12 mouse cellular contexts compared by ENCODE assay signal in the genomic region with DNA sequence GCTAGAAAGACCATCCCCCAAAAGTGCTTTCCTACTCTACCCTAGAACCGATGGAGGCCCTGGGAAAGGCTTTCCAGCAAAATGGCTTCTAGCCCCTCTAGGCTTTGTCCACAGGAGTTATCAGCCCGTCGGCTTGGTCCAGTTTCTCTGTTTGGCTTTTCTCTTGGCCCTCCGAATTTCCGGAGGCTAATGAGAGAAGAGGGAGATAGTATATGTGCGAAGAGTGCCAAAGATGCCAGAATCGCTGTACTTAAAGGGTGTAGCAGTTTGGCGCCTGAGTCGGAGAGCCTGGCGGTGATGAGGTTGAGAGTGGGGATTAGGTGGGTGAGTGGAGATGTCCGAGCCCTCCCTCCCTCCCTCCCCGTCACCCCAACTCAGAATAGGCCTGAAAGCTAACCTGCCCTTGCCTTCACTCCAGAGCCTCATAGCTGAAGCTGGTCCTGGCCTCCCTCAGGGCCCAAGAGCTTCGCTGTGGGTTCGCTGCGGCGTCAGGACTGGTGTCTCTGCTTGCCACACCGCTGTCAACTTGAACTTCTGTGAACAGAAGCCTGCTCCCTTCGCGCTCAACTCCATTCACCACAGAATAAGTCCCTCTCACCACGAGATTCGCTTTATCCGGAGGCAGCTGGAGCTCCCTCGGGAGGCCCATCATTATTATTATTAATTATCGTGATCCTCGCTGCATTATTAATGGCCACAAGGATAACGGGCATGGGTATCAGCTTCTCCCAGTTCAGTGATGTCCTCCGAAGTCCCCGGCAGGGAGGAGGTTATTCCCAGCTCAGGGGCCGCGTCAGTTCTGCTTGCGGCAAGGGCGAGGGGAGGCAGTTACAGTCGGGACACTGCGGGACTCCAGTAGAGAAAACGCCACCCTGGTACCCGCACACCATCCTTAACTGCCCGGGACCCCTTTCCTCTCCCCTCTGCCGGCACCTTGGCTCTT. TPM values are rescaled to one million over a fixed set of nuclear protein-coding genes. Genes with fewer than 3 reads are reported as not detected.
DNase-seq lines count a peak whose midpoint lies in the region; ATAC-seq and TF ChIP-seq lines count a peak whose summit lies in the region.
"Had no signal": no experiment of that assay in that cellular context is flagged by ENCODE, and none has a peak within 500 bp of the region (broad histone marks: within the 10 kb centered on the region; RNA-seq: fewer than 3 reads in every experiment).

No protein-coding gene starts in this region.

- peaks cover 30% of the 10 kb centered on the region for H3K36me3 ChIP-seq in E14TG2a.4 (ENCODE audit: insufficient read depth, low read length)
- peaks cover 7% of the 10 kb centered on the region; the same call in 1 of the 2 replicates for H3K36me3 ChIP-seq in forebrain, embryonic 14.5 days (ENCODE audit: control insufficient read depth, insufficient read depth, low read length)
- H3K36me3 ChIP-seq in midbrain, embryonic 10.5 days = peaks cover 12% of the 10 kb centered on the region
- no peaks in the 10 kb centered on the region for H3K36me3 ChIP-seq in stomach, postnatal 0 days (ENCODE audit: control insufficient read depth, insufficient read depth, low read length)

- DNase-seq in cerebellum, adult 9-10 months = peak; percentile 73
- DNase-seq in forebrain, embryonic 14.5 days (ENCODE audit: low spot score) = peak; percentile 56
- DNase-seq in midbrain, embryonic 10.5 days (ENCODE audit: low spot score) = peak; percentile 71
- no peak for DNase-seq in stomach, postnatal 0 days (ENCODE audit: low spot score)
- DNase-seq in lung, postnatal 10 days = no peak
- DNase-seq in T-cell, adult 2 months (ENCODE audit: low spot score) = no peak
- DNase-seq in adrenal gland, adult (ENCODE audit: inconsistent age in 2 of 2, low spot score in 1 of 2) = no peak

- H3K4me1 ChIP-seq in E14TG2a.4 (replicated peaks; ENCODE audit: low read depth, low read length) = peaks cover 74% of the 10 kb centered on the region
- H3K4me1 ChIP-seq in forebrain, embryonic 14.5 days (ENCODE audit: control insufficient read depth, insufficient read depth, low read length) = peaks cover 9% of the 10 kb centered on the region; the same call in 1 of the 2 replicates
- peaks cover 76% of the 10 kb centered on the region for H3K4me1 ChIP-seq in midbrain, embryonic 10.5 days
- no peaks in the 10 kb centered on the region for H3K4me1 ChIP-seq in stomach, postnatal 0 days (replicated peaks; ENCODE audit: control insufficient read depth, insufficient read depth)

- H3K9me3 ChIP-seq in E14TG2a.4 (ENCODE audit: low read length) = no peaks in the 10 kb centered on the region
- H3K9me3 ChIP-seq in forebrain, embryonic 14.5 days (replicated peaks; ENCODE audit: control insufficient read depth, low read length) = no peaks in the 10 kb centered on the region
- H3K9me3 ChIP-seq in midbrain, embryonic 10.5 days (replicated peaks) = no peaks in the 10 kb centered on the region
- H3K9me3 ChIP-seq in stomach, postnatal 0 days (ENCODE audit: control insufficient read depth, low read length) = no peaks in the 10 kb centered on the region

- peaks cover 81% of the 10 kb centered on the region for H3K27me3 ChIP-seq in E14TG2a.4 (ENCODE audit: insufficient read depth, low read length)
- peaks cover 55% of the 10 kb centered on the region for H3K27me3 ChIP-seq in forebrain, embryonic 14.5 days (replicated peaks; ENCODE audit: control insufficient read depth, insufficient read depth, low read length)
- peaks cover 98% of the 10 kb centered on the region for H3K27me3 ChIP-seq in midbrain, embryonic 10.5 days (ENCODE audit: low read depth, poor library complexity, severe bottlenecking)
- H3K27me3 ChIP-seq in stomach, postnatal 0 days (ENCODE audit: control insufficient read depth, insufficient read depth, low read length) = peaks cover 34% of the 10 kb centered on the region

- no peak for TF ChIP-seq CTCF in E14TG2a.4 (conservative IDR thresholded peaks at IDR 0.05; ENCODE audit: low read length)
- TF ChIP-seq CTCF in stomach, postnatal 0 days (IDR thresholded peaks at IDR 0.05; ENCODE audit: low read depth) = no peak

- peak overlapping the region; percentile 41 for H3K4me3 ChIP-seq in E14TG2a.4 (replicated peaks; ENCODE audit: low read length)
- peak overlapping the region; percentile 49 for H3K4me3 ChIP-seq in forebrain, embryonic 14.5 days (ENCODE audit: low read depth, low read length)
- peak overlapping the region; percentile 82 for H3K4me3 ChIP-seq in midbrain, embryonic 10.5 days
- H3K4me3 ChIP-seq in stomach, postnatal 0 days (ENCODE audit: low read depth, low read length) = no peak overlapping the region

- H3K4me2 ChIP-seq in forebrain, embryonic 14.5 days (ENCODE audit: low read length) = peak overlapping the region; percentile 73
- no peak overlapping the region for H3K4me2 ChIP-seq in stomach, postnatal 0 days (replicated peaks; ENCODE audit: low read depth)

- TF ChIP-seq EP300 in stomach, postnatal 0 days (optimal IDR thresholded peaks at IDR 0.05) = no peak

- H3K27ac ChIP-seq in forebrain, embryonic 14.5 days (ENCODE audit: low read depth, low read length) = peak overlapping the region; percentile 52
- H3K27ac ChIP-seq in midbrain, embryonic 10.5 days (replicated peaks) = peak overlapping the region; percentile 97
- no peak overlapping the region for H3K27ac ChIP-seq in stomach, postnatal 0 days (replicated peaks)
- H3K27ac ChIP-seq: liver, embryonic 14.5 days had no signal

- ATAC-seq in forebrain, embryonic 14.5 days = peak; percentile 9; the same call in 1 of the 2 replicates
- no peak for ATAC-seq in stomach, postnatal 0 days (ENCODE audit: low FRiP score, low TSS enrichment)

- H3K9ac ChIP-seq in forebrain, embryonic 14.5 days (ENCODE audit: low read length) = peak overlapping the region; percentile 75
- no peak overlapping the region for H3K9ac ChIP-seq in stomach, postnatal 0 days (ENCODE audit: low read length)
- H3K9ac ChIP-seq: liver, embryonic 14.5 days had no signal

- WGBS in forebrain, embryonic 14.5 days = 7% methylated on average over 37 of the region's 38 CpGs
- WGBS in midbrain, embryonic 10.5 days = under 1% methylated on average over 38 of the region's 38 CpGs
- 3% methylated on average over 38 of the region's 38 CpGs for WGBS in stomach, postnatal 0 days

RNA-seq across cellular contexts. Expression of gene Zic2, which starts 7.1 kb away (rescaled TPM):
- 7.3 and 9.8 TPM in 2 replicates for polyA plus RNA-seq in forebrain, embryonic 14.5 days (2014; fragmentation: Nextera tagmentation; extraction: Ambion mirVana)
- polyA plus RNA-seq in midbrain, embryonic 10.5 days (2016; fragmentation: Nextera tagmentation; extraction: Ambion mirVana) = 5.7 and 6.4 TPM in 2 replicates
- polyA plus RNA-seq in stomach, postnatal 0 days (2015; fragmentation: Nextera tagmentation; extraction: Ambion mirVana) = not detected in 2 replicates
- polyA plus RNA-seq: kidney, embryonic 16.5 days; stomach, embryonic 14.5 days had no signal

RNA-seq across cellular contexts. Expression of gene Gm10837, which starts 8.0 kb away (rescaled TPM):
- 0.32 and 0.55 TPM in 2 replicates for polyA plus RNA-seq in forebrain, embryonic 14.5 days (2014; fragmentation: Nextera tagmentation; extraction: Ambion mirVana)
- polyA plus RNA-seq in midbrain, embryonic 10.5 days (2016; fragmentation: Nextera tagmentation; extraction: Ambion mirVana) = 0.07 and 0.25 TPM in 2 replicates
- polyA plus RNA-seq in stomach, postnatal 0 days (2015; fragmentation: Nextera tagmentation; extraction: Ambion mirVana) = not detected in 2 replicates
- polyA plus RNA-seq: gonadal fat pad, adult 2 months; kidney, embryonic 16.5 days; liver, embryonic 14.5 days; stomach, embryonic 14.5 days had no signal

RNA-seq across cellular contexts. Expression of gene Zic5, which starts 16.9 kb away (rescaled TPM):
- 9.5 and 10.9 TPM in 2 replicates for polyA plus RNA-seq in forebrain, embryonic 14.5 days (2014; fragmentation: Nextera tagmentation; extraction: Ambion mirVana)
- 13.6 and 15.3 TPM in 2 replicates for polyA plus RNA-seq in midbrain, embryonic 10.5 days (2016; fragmentation: Nextera tagmentation; extraction: Ambion mirVana)
- polyA plus RNA-seq in stomach, postnatal 0 days (2015; fragmentation: Nextera tagmentation; extraction: Ambion mirVana) = not detected in 2 replicates
- polyA plus RNA-seq: gonadal fat pad, adult 2 months; liver, embryonic 14.5 days; stomach, embryonic 14.5 days had no signal

RNA-seq across cellular contexts. Expression of gene Gm5089, which starts 31.4 kb away (rescaled TPM):
- polyA plus RNA-seq in forebrain, embryonic 14.5 days (2014; fragmentation: Nextera tagmentation; extraction: Ambion mirVana) = 0.25 and 0.33 TPM in 2 replicates
- polyA plus RNA-seq in midbrain, embryonic 10.5 days (2016; fragmentation: Nextera tagmentation; extraction: Ambion mirVana) = 0.82 and 1.3 TPM in 2 replicates
- not detected in 2 replicates for polyA plus RNA-seq in stomach, postnatal 0 days (2015; fragmentation: Nextera tagmentation; extraction: Ambion mirVana)
- polyA plus RNA-seq: gonadal fat pad, adult 2 months; kidney, embryonic 16.5 days; liver, embryonic 14.5 days; stomach, embryonic 14.5 days had no signal

RNA-seq across cellular contexts. Expression of gene Pcca, which starts 51.8 kb away (rescaled TPM):
- 25.0 and 25.7 TPM in 2 replicates for polyA plus RNA-seq in forebrain, embryonic 14.5 days (2014; fragmentation: Nextera tagmentation; extraction: Ambion mirVana)
- 30.5 TPM in 2 replicates for polyA plus RNA-seq in midbrain, embryonic 10.5 days (2016; fragmentation: Nextera tagmentation; extraction: Ambion mirVana)
- polyA plus RNA-seq in stomach, postnatal 0 days (2015; fragmentation: Nextera tagmentation; extraction: Ambion mirVana) = 8.2 and 9.2 TPM in 2 replicates

Comparison
In these comparisons a context has a peak if more than half of its experiments do, and no peak if none do; other contexts are left out.
1. DNase-seq: peak in cerebellum, adult 9-10 months (single experiment), forebrain, embryonic 14.5 days (single experiment) and midbrain, embryonic 10.5 days (single experiment); none in stomach, postnatal 0 days (single experiment), lung, postnatal 10 days (single experiment), T-cell, adult 2 months (single experiment) and adrenal gland, adult (0 of 2).
2. RNA of gene Zic5, which starts 16.9 kb away (polyA plus RNA-seq): 13.6 to 15.3 TPM in midbrain, embryonic 10.5 days and 9.5 to 10.9 TPM in forebrain, embryonic 14.5 days; not detected in stomach, postnatal 0 days; every median in the first group is over 10 times any median in the second.